Mouse (Mus musculus) neural tube, embryonic 15.5 days (tissue): ENCODE measurements around the gene N4bp2l1. TPM values are rescaled to one million over a fixed set of nuclear protein-coding genes. Genes with fewer than 3 reads are reported as not detected.

ENCODE experiments used
- ATAC-seq: fragments of 200-750 bp; cut with Nextera tagmentation; 2 replicates; pipeline ENCODE4 v1.8.0; 2017; ENCODE audit warnings: mild to moderate bottlenecking, moderate TSS enrichment, moderate library complexity; ENCODE audit not compliant: low FRiP score
- H3K27ac ChIP-seq: fragments of 300-500 bp; sonication (generic); replicated peaks from 2 replicates; pipeline ENCODE4 v1.5.1; 2015; ENCODE audit warnings: mild to moderate bottlenecking, inconsistent platforms
- H3K27me3 ChIP-seq: fragments of 300-500 bp; sonication (generic); replicated peaks from 2 replicates; pipeline ENCODE4 v1.6.1; 2015; ENCODE audit warnings: inconsistent platforms
- H3K36me3 ChIP-seq: fragments of 300-500 bp; sonication (generic); 2 replicates; pipeline ENCODE4 v1.6.1; 2015; ENCODE audit warnings: inconsistent platforms
- H3K4me1 ChIP-seq: fragments of 300-500 bp; sonication (generic); 2 replicates; pipeline ENCODE4 v1.6.1; 2015; ENCODE audit warnings: inconsistent platforms
- H3K4me2 ChIP-seq: fragments of 300-500 bp; sonication (generic); 2 replicates; pipeline ENCODE4 v1.6.1; 2015; ENCODE audit warnings: inconsistent platforms, mild to moderate bottlenecking, moderate library complexity
- H3K4me3 ChIP-seq: fragments of 300-500 bp; sonication (generic); replicated peaks from 2 replicates; pipeline ENCODE4 v1.5.1; 2015; ENCODE audit warnings: mild to moderate bottlenecking, inconsistent platforms
- H3K9ac ChIP-seq: fragments of 300-500 bp; sonication (generic); replicated peaks from 2 replicates; pipeline ENCODE4 v1.6.1; 2015; ENCODE audit warnings: mild to moderate bottlenecking, inconsistent platforms
- H3K9me3 ChIP-seq: fragments of 300-500 bp; sonication (generic); replicated peaks from 2 replicates; pipeline ENCODE4 v1.6.1; 2016; ENCODE audit warnings: inconsistent platforms
- WGBS: fragments of 180-500 bp; shearing (Covaris S2); methylation state at CpG from one replicate; pipeline ENCODE4 v1.1.7; 2015; ENCODE audit warnings: mixed read lengths; 5-methylcytosine and 5-hydroxymethylcytosine counted together
- polyA plus RNA-seq: library from polyadenylated mRNA; unstranded; fragments of >200 nt; fragmentation: Nextera tagmentation; extraction: Ambion mirVana; gene quantifications from 2 replicates; pipeline ENCODE4 v1.2.1, GENCODE M21; 2015

The N4bp2l1 gene
- polyA plus RNA-seq, 1 experiment from 2014 or later: 16.6 TPM

DNA sequence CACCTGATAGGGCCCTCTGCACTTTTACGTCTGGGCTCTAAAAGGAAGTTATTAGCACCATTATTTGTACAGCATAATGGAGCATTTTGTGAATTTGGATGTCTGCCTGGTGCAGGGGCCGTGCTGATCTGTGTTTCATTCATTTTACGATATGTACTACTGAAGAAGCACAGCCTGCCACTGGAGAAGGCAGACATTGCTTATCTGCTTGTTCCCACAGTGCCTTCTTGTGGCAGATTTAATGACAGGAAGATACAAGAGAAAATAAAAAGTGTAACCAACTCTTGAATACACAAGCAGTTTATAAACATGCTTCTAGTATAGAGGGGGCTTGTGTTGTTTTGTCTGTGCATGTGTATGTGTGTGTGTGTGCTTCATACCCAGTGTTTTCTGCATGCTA, 45.4 kb downstream of the N4bp2l1 start:
- Histone ChIP-seq H3K9me3 (no peaks in the 10 kb centered on the region), H3K9ac (no peak overlapping the region), H3K27ac (no peak overlapping the region), H3K27me3 (no peaks in the 10 kb centered on the region), H3K4me2 (no peak overlapping the region), H3K4me3 (no peak overlapping the region), H3K4me1 (no peaks in the 10 kb centered on the region), H3K36me3 (peaks cover 26% of the 10 kb centered on the region)
- no peak for ATAC-seq
- WGBS: 56% methylated on average over 3 of the region's 3 CpGs

DNA sequence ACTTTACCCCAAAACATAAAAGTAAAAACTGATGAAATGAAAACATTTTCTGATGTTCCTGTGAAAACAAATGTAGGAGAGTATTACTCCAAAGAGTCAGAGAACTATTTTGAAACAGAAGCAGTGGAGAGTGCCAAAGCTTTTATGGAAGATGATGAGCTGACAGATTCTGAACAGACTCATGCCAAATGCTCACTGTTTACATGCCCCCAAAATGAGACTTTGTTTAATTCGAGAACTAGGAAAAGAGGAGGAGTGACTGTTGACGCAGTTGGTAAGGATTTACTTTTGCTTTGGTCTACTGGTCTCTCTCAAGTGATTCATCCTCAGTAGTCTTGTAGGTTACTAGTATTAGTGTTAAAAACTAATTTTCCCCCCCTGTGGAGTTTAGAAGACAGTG, 53.8 kb downstream of the N4bp2l1 start:
- Histone ChIP-seq H3K9me3 (no peaks in the 10 kb centered on the region), H3K36me3 (peaks cover 18% of the 10 kb centered on the region), H3K27me3 (no peaks in the 10 kb centered on the region), H3K27ac (no peak overlapping the region), H3K4me3 (no peak overlapping the region), H3K4me1 (no peaks in the 10 kb centered on the region), H3K9ac (no peak overlapping the region), H3K4me2 (no peak overlapping the region)
- WGBS: 96% methylated on average over 2 of the region's 2 CpGs
- no peak for ATAC-seq

DNA sequence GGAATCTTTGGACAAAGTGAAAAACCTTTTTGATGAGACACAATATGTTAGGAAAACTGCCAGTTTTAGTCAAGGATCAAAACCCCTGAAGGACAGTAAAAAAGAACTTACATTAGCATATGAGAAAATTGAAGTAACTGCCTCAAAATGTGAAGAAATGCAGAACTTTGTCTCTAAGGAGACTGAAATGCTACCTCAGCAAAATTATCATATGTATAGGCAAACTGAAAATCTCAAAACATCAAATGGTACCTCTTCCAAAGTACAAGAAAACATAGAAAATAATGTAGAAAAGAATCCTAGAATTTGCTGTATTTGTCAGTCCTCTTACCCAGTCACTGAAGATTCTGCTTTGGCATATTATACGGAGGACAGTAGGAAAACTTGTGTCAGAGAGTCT, 55.7 kb downstream of the N4bp2l1 start:
- H3K9me3 ChIP-seq: no peaks in the 10 kb centered on the region
- WGBS: 100% methylated on average over 1 of the region's 1 CpGs
- H3K27ac ChIP-seq: no peak overlapping the region
- no peaks in the 10 kb centered on the region for H3K4me1 ChIP-seq
- H3K9ac ChIP-seq: no peak overlapping the region
- ATAC-seq: no peak
- H3K27me3 ChIP-seq: no peaks in the 10 kb centered on the region
- no peak overlapping the region for H3K4me3 ChIP-seq
- H3K36me3 ChIP-seq: peaks cover 34% of the 10 kb centered on the region
- H3K4me2 ChIP-seq: no peak overlapping the region

DNA sequence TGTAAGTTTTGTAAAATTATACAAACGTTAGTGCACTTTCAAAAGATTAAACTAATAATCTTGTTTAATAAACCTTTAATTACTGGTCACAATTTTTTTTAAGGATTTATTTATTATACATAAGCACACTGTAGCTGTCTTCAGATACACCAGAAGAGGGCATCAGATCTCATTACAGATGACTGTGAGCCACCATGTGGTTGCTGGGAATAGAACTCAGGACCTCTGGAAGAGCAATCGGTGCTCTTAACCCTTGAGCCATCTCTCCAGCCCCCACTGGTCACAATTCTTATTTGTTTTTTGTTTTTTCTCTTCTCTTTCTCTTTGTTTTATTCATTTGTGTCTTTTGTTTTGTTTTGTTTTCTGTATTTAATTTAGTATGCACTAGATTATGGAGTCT, 71.7 kb downstream of the N4bp2l1 start:
- Histone ChIP-seq H3K4me3 (no peak overlapping the region), H3K9me3 (no peaks in the 10 kb centered on the region), H3K27me3 (no peaks in the 10 kb centered on the region), H3K27ac (no peak overlapping the region), H3K36me3 (no peaks in the 10 kb centered on the region), H3K4me1 (peaks cover 9% of the 10 kb centered on the region), H3K9ac (no peak overlapping the region), H3K4me2 (no peak overlapping the region)
- 89% methylated on average over 2 of the region's 2 CpGs for WGBS
- no peak for ATAC-seq

DNA sequence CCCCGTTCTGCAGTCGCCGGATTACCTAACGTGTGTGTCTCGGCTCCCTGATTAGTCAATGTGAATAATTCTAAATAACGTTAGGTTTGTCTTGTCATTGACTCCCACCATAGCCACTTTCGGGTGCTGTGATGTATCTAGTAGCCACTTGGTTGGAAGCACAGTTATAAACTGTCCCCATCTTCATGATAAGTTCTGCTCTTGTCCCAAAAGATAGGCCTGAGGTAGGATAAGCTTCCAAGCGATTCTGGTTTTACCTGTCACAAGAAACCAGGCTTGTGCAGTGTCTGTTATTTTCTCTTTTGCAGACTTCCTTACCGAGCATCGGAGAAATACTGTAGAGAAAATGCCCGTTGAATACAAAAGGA, 74.1 kb downstream of the N4bp2l1 start:
- no peak; the same call in 1 of the 2 replicates for ATAC-seq
- peak overlapping the region; percentile 87 for H3K4me3 ChIP-seq
- peaks cover 9% of the 10 kb centered on the region for H3K4me1 ChIP-seq
- H3K4me2 ChIP-seq: peak overlapping the region; percentile 76
- WGBS: 11% methylated on average over 11 of the region's 11 CpGs
- peak overlapping the region; percentile 73 for H3K9ac ChIP-seq
- H3K9me3 ChIP-seq: no peaks in the 10 kb centered on the region
- no peaks in the 10 kb centered on the region for H3K36me3 ChIP-seq
- H3K27me3 ChIP-seq: no peaks in the 10 kb centered on the region
- peak overlapping the region; percentile 80 for H3K27ac ChIP-seq

DNA sequence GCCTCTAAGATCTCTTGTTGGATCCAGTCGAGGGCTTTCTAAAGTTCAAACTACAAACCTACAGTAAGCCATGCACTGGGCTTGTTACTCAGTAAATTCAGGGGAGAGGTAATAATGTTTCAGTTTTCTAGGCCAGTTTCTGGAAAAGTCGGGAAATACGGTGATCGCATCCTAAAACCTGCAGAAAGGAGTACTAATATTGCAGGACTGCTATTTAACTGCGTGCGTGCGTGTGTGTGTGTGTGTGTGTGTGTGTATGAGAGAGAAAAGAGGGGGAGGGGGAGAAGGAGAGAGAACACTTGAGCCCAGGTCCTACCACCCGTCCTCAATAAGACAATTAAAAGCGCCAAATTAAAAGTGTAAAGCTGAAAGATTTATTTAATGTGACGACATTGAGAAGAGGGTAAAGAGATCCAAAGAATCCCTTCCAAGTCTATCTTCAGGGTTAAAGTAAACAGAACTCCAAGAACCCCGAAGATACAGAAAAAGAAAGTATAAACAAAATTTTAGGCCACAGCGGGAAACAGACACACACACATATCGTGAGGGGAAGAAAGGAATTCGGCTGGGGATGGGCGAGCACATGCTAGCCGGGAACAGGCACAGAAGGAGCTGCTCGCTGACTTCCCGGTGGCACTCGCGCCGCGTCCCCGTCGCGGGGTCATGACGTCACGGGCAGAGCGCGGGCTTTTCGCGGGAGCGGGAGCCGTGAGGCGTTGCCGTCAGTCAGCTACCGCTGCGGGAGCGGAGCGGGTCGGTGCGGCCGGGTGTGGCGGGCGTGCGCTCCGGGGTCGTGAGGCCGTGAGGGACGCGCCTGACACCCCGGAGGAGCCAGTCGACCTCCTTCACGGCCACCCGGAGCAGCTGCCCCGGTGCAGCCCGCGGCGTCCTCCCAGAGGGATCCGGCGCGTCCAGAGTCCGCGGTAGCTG, 74.8 kb downstream of the N4bp2l1 start, which contains the start of gene Brca2:
Gene Brca2, plus strand, starts transcription at position 694 of the 930 bp plus-strand sequence.
- H3K27ac ChIP-seq: peak within 1 kb of the TSS; percentile 80
- no peaks in the 10 kb centered on the region for H3K27me3 ChIP-seq
- peak; percentile 97 for ATAC-seq
- H3K9me3 ChIP-seq: no peaks in the 10 kb centered on the region
- H3K4me3 ChIP-seq: peak within 1 kb of the TSS; percentile 87
- WGBS: 6% methylated on average over 63 of the region's 63 CpGs
- no peaks in the 10 kb centered on the region for H3K36me3 ChIP-seq
- peaks cover 9% of the 10 kb centered on the region for H3K4me1 ChIP-seq
- H3K4me2 ChIP-seq: peak within 1 kb of the TSS; percentile 76
- H3K9ac ChIP-seq: peak within 1 kb of the TSS; percentile 73

Other genes starting within 250 kb of the N4bp2l1 start
- gene Zar1l, start 79.0 kb downstream of the N4bp2l1 start, polyA plus RNA-seq: not detected in 2 replicates
- 11.6 and 13.9 TPM in 2 replicates for gene Brca2, start 74.6 kb downstream of the N4bp2l1 start, polyA plus RNA-seq
- gene N4bp2l2, start 69.0 kb upstream of the N4bp2l1 start, polyA plus RNA-seq: 30.7 and 33.0 TPM in 2 replicates
- 29.1 and 36.8 TPM in 2 replicates for gene Pds5b, start 76.6 kb upstream of the N4bp2l1 start, polyA plus RNA-seq